Mouse (Mus musculus): ENCODE data around the gene Arnt. TPM values are rescaled to one million over a fixed set of nuclear protein-coding genes. Genes with fewer than 3 reads are reported as not detected.

Arnt gene
- total and polyA plus RNA-seq, 2 experiments from 2014 or later: 8.7 to 12.4 TPM

DNA sequence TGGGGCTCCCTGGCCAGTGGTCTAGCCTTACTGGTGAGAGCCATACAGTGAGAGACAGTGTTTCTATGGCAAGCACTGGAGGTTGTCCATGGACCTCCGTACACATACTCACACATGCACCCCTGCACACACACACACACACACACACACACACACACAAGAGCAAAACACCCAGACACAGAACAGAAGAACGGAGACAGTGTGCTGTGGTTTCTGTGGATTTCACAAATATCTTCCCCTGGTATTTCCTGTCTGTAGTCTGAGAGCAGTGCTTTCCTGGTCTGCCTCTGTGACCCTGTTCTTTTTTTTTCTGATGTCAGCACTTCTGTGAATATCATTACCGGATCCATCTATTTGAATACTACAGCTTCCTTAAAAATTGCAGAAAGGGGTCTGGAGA lies 89.5 kb downstream of the Arnt start:
- H3K9me3 ChIP-seq (ENCODE audit: low read length): no peaks in the 10 kb centered on the region
- DNase-seq (ENCODE audit: low spot score) (no peak), ATAC-seq (ENCODE audit: low FRiP score) (no peak)
- no peak for TF ChIP-seq CTCF (IDR thresholded peaks at IDR 0.05)
- WGBS: 76% methylated on average over 3 of the region's 3 CpGs
- no peaks in the 10 kb centered on the region for H3K36me3 ChIP-seq (ENCODE audit: insufficient read depth, low read length)
- H3K9ac ChIP-seq (replicated peaks; ENCODE audit: low read length, poor library complexity, severe bottlenecking): no peak overlapping the region
- H3K27me3 ChIP-seq (ENCODE audit: insufficient read depth, low read length): no peaks in the 10 kb centered on the region
- no peak overlapping the region for H3K27ac ChIP-seq (ENCODE audit: low read depth, low read length)
- H3K4me3 ChIP-seq (ENCODE audit: low read depth, low read length): no peak overlapping the region
- no peaks in the 10 kb centered on the region for H3K4me1 ChIP-seq (ENCODE audit: insufficient read depth, low read length)
- H3K4me2 ChIP-seq (ENCODE audit: low read depth, low read length, poor library complexity, severe bottlenecking): no peak overlapping the region

DNA sequence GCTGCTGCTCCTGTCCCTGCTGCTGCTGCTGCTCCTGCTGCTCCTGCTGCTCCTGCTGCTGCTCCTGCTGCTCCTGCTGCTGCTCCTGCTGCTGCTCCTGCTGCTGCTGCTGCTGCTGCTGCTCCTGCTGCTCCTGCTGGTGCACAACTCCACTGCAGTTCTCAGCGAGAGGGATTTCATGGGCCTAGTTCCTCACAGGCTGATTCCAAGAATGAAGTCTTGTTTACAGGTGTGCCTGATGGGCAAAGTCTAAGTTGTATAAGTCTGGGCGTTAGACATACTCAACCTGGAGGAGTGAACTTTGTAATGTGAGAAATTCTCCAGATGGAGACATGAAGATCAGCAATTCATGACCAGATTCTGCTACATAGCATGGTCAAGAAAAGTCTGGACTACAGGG lies 90.5 kb downstream of the Arnt start:
- ATAC-seq (ENCODE audit: low FRiP score) (no peak), DNase-seq (ENCODE audit: low spot score) (no peak)
- no peaks in the 10 kb centered on the region for H3K9me3 ChIP-seq (ENCODE audit: low read length)
- no peak overlapping the region for H3K27ac ChIP-seq (ENCODE audit: low read depth, low read length)
- no peaks in the 10 kb centered on the region for H3K27me3 ChIP-seq (ENCODE audit: insufficient read depth, low read length)
- no peak overlapping the region for H3K4me3 ChIP-seq (ENCODE audit: low read depth, low read length)
- 67% methylated on average over 2 of the region's 2 CpGs for WGBS
- no peaks in the 10 kb centered on the region for H3K4me1 ChIP-seq (ENCODE audit: insufficient read depth, low read length)
- no peak overlapping the region for H3K9ac ChIP-seq (replicated peaks; ENCODE audit: low read length, poor library complexity, severe bottlenecking)
- H3K4me2 ChIP-seq (ENCODE audit: low read depth, low read length, poor library complexity, severe bottlenecking): no peak overlapping the region
- TF ChIP-seq CTCF (IDR thresholded peaks at IDR 0.05): no peak
- H3K36me3 ChIP-seq (ENCODE audit: insufficient read depth, low read length): no peaks in the 10 kb centered on the region

DNA sequence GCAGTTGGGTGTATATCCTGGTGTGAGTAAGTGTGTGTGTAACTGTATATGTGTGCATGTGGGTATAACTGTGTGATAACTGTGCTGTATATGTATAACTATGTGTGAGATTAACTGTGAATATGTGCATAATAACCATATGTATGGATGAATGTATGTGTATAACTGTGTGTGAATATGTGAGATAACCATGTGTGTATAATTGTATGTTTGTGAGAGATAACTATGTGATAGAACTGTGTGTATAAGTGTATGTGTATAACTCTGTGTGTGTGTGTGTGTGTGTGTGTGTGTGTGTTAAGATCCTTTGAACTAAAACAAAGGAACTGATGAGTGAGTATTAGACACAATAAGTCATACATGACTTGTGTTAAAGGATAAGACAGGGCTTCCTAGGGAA lies 91.9 kb downstream of the Arnt start:
- TF ChIP-seq CTCF (IDR thresholded peaks at IDR 0.05): no peak
- Histone ChIP-seq H3K36me3 (ENCODE audit: insufficient read depth, low read length) (no peaks in the 10 kb centered on the region), H3K4me2 (ENCODE audit: low read depth, low read length, poor library complexity, severe bottlenecking) (no peak overlapping the region), H3K4me3 (ENCODE audit: low read depth, low read length) (no peak overlapping the region), H3K27me3 (ENCODE audit: insufficient read depth, low read length) (no peaks in the 10 kb centered on the region), H3K4me1 (ENCODE audit: insufficient read depth, low read length) (no peaks in the 10 kb centered on the region), H3K9ac (replicated peaks; ENCODE audit: low read length, poor library complexity, severe bottlenecking) (no peak overlapping the region), H3K9me3 (ENCODE audit: low read length) (no peaks in the 10 kb centered on the region), H3K27ac (ENCODE audit: low read depth, low read length) (no peak overlapping the region)
- ATAC-seq (ENCODE audit: low FRiP score): no peak
- no peak for DNase-seq (ENCODE audit: low spot score)

DNA sequence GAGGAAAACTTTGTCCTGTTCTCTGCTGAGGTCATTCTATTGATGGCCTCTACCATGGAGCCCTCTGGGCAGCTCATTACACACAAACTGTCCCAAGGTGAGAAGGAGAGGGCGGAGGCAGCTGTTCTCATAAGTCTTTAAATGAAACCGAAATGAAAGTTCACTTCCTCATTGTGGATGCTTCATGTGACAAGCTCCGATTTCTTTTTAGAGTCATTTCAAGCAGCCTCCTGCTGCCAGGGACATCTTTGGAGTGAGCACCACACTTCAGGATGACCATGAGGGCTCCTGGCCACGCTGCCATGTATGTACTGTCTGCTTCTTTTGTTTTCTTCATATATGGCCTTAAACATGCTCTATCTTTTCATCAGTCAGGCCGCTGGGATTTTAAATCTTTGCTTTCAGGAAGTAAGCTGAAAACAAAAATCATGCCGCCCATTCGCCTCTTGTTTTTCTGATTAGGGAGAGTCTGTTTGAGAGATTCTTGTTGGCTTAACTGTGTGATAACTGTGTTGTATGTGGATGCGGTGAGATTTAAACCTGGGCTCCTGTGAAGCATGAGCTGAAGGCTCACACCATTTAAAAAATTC lies 92.5 kb downstream of the Arnt start, which contains the start of gene Ctss:
Gene Ctss (plus strand): TSS at position 165 of the 590 bp plus-strand sequence.
- Histone ChIP-seq H3K9ac (replicated peaks; ENCODE audit: low read length, poor library complexity, severe bottlenecking) (no peak within 1 kb of the TSS), H3K9me3 (ENCODE audit: low read length) (no peaks in the 10 kb centered on the region), H3K4me3 (ENCODE audit: low read depth, low read length) (no peak within 1 kb of the TSS), H3K27ac (ENCODE audit: low read depth, low read length) (no peak within 1 kb of the TSS), H3K36me3 (ENCODE audit: insufficient read depth, low read length) (no peaks in the 10 kb centered on the region), H3K4me1 (ENCODE audit: insufficient read depth, low read length) (no peaks in the 10 kb centered on the region), H3K27me3 (ENCODE audit: insufficient read depth, low read length) (no peaks in the 10 kb centered on the region), H3K4me2 (ENCODE audit: low read depth, low read length, poor library complexity, severe bottlenecking) (no peak within 1 kb of the TSS)
- ATAC-seq (ENCODE audit: low FRiP score) (no peak), DNase-seq (ENCODE audit: low spot score) (no peak)
- 89% methylated on average over 8 of the region's 8 CpGs for WGBS
- no peak for TF ChIP-seq CTCF (IDR thresholded peaks at IDR 0.05)

DNA sequence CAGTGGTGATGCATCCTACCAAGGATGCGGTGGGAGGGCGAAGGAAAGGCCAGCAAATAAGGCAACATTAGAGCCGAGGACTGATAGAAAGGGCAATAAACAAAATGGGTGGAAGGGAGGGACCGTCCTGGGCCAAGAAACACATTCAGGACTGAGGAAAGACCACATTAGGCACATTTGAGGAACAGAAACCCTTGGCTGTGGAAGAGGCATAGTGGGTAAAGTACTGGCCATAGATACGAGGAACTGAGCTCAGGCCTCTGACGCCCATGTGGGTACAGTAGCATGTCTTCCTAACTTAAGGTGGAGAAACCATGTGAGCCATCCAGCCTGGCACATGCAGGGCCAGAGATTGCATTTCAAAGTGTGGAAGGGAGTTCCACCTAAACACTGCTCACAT lies 95.6 kb downstream of the Arnt start:
- no peak overlapping the region for H3K4me3 ChIP-seq (ENCODE audit: low read depth, low read length)
- no peak for ATAC-seq (ENCODE audit: low FRiP score)
- no peaks in the 10 kb centered on the region for H3K36me3 ChIP-seq (ENCODE audit: insufficient read depth, low read length)
- WGBS: 88% methylated on average over 6 of the region's 6 CpGs
- TF ChIP-seq CTCF (IDR thresholded peaks at IDR 0.05): no peak
- no peaks in the 10 kb centered on the region for H3K9me3 ChIP-seq (ENCODE audit: low read length)
- no peak overlapping the region for H3K9ac ChIP-seq (replicated peaks; ENCODE audit: low read length, poor library complexity, severe bottlenecking)
- no peaks in the 10 kb centered on the region for H3K4me1 ChIP-seq (ENCODE audit: insufficient read depth, low read length)
- DNase-seq (ENCODE audit: low spot score): no peak
- no peak overlapping the region for H3K27ac ChIP-seq (ENCODE audit: low read depth, low read length)
- H3K4me2 ChIP-seq (ENCODE audit: low read depth, low read length, poor library complexity, severe bottlenecking): no peak overlapping the region
- H3K27me3 ChIP-seq (ENCODE audit: insufficient read depth, low read length): no peaks in the 10 kb centered on the region

DNA sequence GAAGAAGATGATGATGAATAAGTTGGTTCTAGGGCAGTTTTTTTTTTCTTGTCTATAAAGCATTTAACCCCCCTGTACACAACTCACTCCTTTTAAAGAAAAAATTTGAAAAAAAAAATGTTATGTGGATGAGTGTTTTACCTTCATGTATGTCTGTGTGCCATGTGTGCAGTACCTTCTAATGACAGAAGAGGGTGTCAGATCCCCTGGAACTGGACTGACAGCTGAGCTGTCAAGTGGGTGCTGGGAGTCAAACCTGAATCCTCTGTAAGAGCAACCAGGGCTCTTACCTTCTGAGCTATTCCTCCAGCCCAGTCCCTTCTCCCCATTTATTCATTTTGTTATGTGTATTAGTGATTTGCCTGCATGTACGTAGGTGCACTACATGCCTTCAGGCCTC lies 96.8 kb downstream of the Arnt start:
- DNase-seq (ENCODE audit: low spot score) (no peak), ATAC-seq (ENCODE audit: low FRiP score) (no peak)
- H3K36me3 ChIP-seq (ENCODE audit: insufficient read depth, low read length): no peaks in the 10 kb centered on the region
- H3K4me2 ChIP-seq (ENCODE audit: low read depth, low read length, poor library complexity, severe bottlenecking): no peak overlapping the region
- no peaks in the 10 kb centered on the region for H3K27me3 ChIP-seq (ENCODE audit: insufficient read depth, low read length)
- 84% methylated on average over 1 of the region's 1 CpGs for WGBS
- no peak overlapping the region for H3K27ac ChIP-seq (ENCODE audit: low read depth, low read length)
- H3K4me3 ChIP-seq (ENCODE audit: low read depth, low read length): no peak overlapping the region
- H3K9me3 ChIP-seq (ENCODE audit: low read length): no peaks in the 10 kb centered on the region
- no peaks in the 10 kb centered on the region for H3K4me1 ChIP-seq (ENCODE audit: insufficient read depth, low read length)
- no peak overlapping the region for H3K9ac ChIP-seq (replicated peaks; ENCODE audit: low read length, poor library complexity, severe bottlenecking)
- TF ChIP-seq CTCF (IDR thresholded peaks at IDR 0.05): no peak

All from midbrain, postnatal 0 days (tissue).